9 mouse cellular contexts compared by ENCODE assay signal in genomic region chr11:26962928-26963667, GRCm38 (mm10).
A peak's percentile ranks its signal among the peaks of the same experiment; 100 is the strongest.
DNase-seq lines count a peak whose midpoint lies in the region; ATAC-seq lines count a peak whose summit lies in the region.
"Had no signal": no experiment of that assay in that cellular context is flagged by ENCODE, and none has a peak within 500 bp of the region (broad histone marks: within the 10 kb centered on the region; RNA-seq: fewer than 3 reads in every experiment).

No protein-coding gene starts in this region.

- 55% methylated on average over 8 of the region's 8 CpGs for WGBS in midbrain, embryonic 12.5 days
- WGBS in midbrain, embryonic 11.5 days, result 59% methylated on average over 8 of the region's 8 CpGs
- 49% methylated on average over 8 of the region's 8 CpGs for WGBS in forebrain, embryonic 11.5 days

- H3K27ac ChIP-seq in midbrain, embryonic 12.5 days (replicated peaks), result 0 out of 2 replicates have a peak overlapping the region, but pooled peaks have one; percentile 1
- H3K27ac ChIP-seq in midbrain, embryonic 11.5 days (ENCODE audit: low read depth, low read length), result no peak overlapping the region
- H3K27ac ChIP-seq in forebrain, embryonic 11.5 days (ENCODE audit: low read depth, low read length), result no peak overlapping the region
- H3K27ac ChIP-seq: limb, embryonic 12.5 days had no signal

- H3K9ac ChIP-seq in midbrain, embryonic 12.5 days (replicated peaks), result no peak overlapping the region
- no peak overlapping the region for H3K9ac ChIP-seq in midbrain, embryonic 11.5 days (ENCODE audit: low read length)
- H3K9ac ChIP-seq in forebrain, embryonic 11.5 days (ENCODE audit: low read length), result no peak overlapping the region
- H3K9ac ChIP-seq: limb, embryonic 12.5 days had no signal

- peaks cover 7% of the 10 kb centered on the region for H3K4me1 ChIP-seq in midbrain, embryonic 12.5 days
- peaks cover 6% of the 10 kb centered on the region for H3K4me1 ChIP-seq in midbrain, embryonic 11.5 days (ENCODE audit: control insufficient read depth, insufficient read depth, low read length)
- H3K4me1 ChIP-seq in forebrain, embryonic 11.5 days (replicated peaks; ENCODE audit: control insufficient read depth, insufficient read depth, low read length), result peaks cover 5% of the 10 kb centered on the region; the same call in 1 of the 2 replicates

- no peaks in the 10 kb centered on the region for H3K36me3 ChIP-seq in midbrain, embryonic 12.5 days
- no peaks in the 10 kb centered on the region for H3K36me3 ChIP-seq in midbrain, embryonic 11.5 days (ENCODE audit: control insufficient read depth, insufficient read depth, low read length)
- no peaks in the 10 kb centered on the region for H3K36me3 ChIP-seq in forebrain, embryonic 11.5 days (ENCODE audit: control insufficient read depth, insufficient read depth, low read length)
- H3K36me3 ChIP-seq: limb, embryonic 12.5 days had no signal

- DNase-seq in adrenal gland, adult 2 months, result peak; percentile 8
- no peak for DNase-seq in adrenal gland, adult 8-10 months
- no peak for DNase-seq in midbrain, embryonic 11.5 days (ENCODE audit: low spot score, missing footprints)
- peak; percentile 57 for DNase-seq in forebrain, embryonic 11.5 days (ENCODE audit: low spot score)
- peak; percentile 7 for DNase-seq in lung, postnatal 10 days
- no peak for DNase-seq in layer of hippocampus, adult 8-10 months (ENCODE audit: low spot score in 2 of 2)
- no peak for DNase-seq in right cerebral cortex, postnatal 25 days

- H3K4me3 ChIP-seq in midbrain, embryonic 12.5 days, result no peak overlapping the region
- no peak overlapping the region for H3K4me3 ChIP-seq in midbrain, embryonic 11.5 days (ENCODE audit: low read depth, low read length)
- no peak overlapping the region for H3K4me3 ChIP-seq in forebrain, embryonic 11.5 days (ENCODE audit: low read depth, low read length)
- H3K4me3 ChIP-seq: limb, embryonic 12.5 days had no signal

- H3K9me3 ChIP-seq in midbrain, embryonic 12.5 days, result no peaks in the 10 kb centered on the region
- H3K9me3 ChIP-seq in midbrain, embryonic 11.5 days (ENCODE audit: control insufficient read depth, low read length), result no peaks in the 10 kb centered on the region
- no peaks in the 10 kb centered on the region for H3K9me3 ChIP-seq in forebrain, embryonic 11.5 days (ENCODE audit: control insufficient read depth, low read length)
- H3K9me3 ChIP-seq: limb, embryonic 12.5 days had no signal

- H3K27me3 ChIP-seq in midbrain, embryonic 12.5 days, result no peaks in the 10 kb centered on the region
- no peaks in the 10 kb centered on the region for H3K27me3 ChIP-seq in midbrain, embryonic 11.5 days (ENCODE audit: control insufficient read depth, insufficient read depth, low read length)
- no peaks in the 10 kb centered on the region for H3K27me3 ChIP-seq in forebrain, embryonic 11.5 days (ENCODE audit: control insufficient read depth, insufficient read depth, low read length)
- H3K27me3 ChIP-seq: limb, embryonic 12.5 days had no signal

- no peak overlapping the region for H3K4me2 ChIP-seq in midbrain, embryonic 12.5 days (replicated peaks)
- no peak overlapping the region for H3K4me2 ChIP-seq in midbrain, embryonic 11.5 days
- no peak overlapping the region for H3K4me2 ChIP-seq in forebrain, embryonic 11.5 days (ENCODE audit: low read depth, low read length, severe bottlenecking)
- H3K4me2 ChIP-seq: limb, embryonic 12.5 days had no signal

- ATAC-seq in midbrain, embryonic 12.5 days (ENCODE audit: low FRiP score, low read depth), result 0 out of 2 replicates have a peak, but pooled peaks have one; percentile 7
- ATAC-seq in midbrain, embryonic 11.5 days (ENCODE audit: low FRiP score), result no peak
- peak; percentile 31 for ATAC-seq in forebrain, embryonic 11.5 days (replicated peaks; ENCODE audit: low FRiP score)

Comparison
In these comparisons a context has a peak if more than half of its experiments do, and no peak if none do; other contexts are left out.
1. DNase-seq: peak in adrenal gland, adult 2 months (single experiment), forebrain, embryonic 11.5 days (single experiment) and lung, postnatal 10 days (single experiment); none in adrenal gland, adult 8-10 months (single experiment), midbrain, embryonic 11.5 days (single experiment), layer of hippocampus, adult 8-10 months (0 of 2) and right cerebral cortex, postnatal 25 days (single experiment).